Mouse (Mus musculus): ENCODE data around the gene Cd3e.

GRCm38 (mm10) chr9:45032261-45032660 lies 22.8 kb upstream of the Cd3e start:
- no peak for TF ChIP-seq CTCF (conservative IDR thresholded peaks at IDR 0.05; ENCODE audit: low read length)
- TF ChIP-seq POU5F1 (IDR thresholded peaks at IDR 0.05; ENCODE audit: borderline replicate concordance, low read length), result no peak
- TF ChIP-seq NANOG (IDR thresholded peaks at IDR 0.05; ENCODE audit: borderline replicate concordance, low read length), result no peak
